ENCODE assay signal across 17 mouse cellular contexts in genomic region chr1:91420601-91421065, GRCm38 (mm10). TPM values are rescaled to one million over a fixed set of nuclear protein-coding genes. Genes with fewer than 3 reads are reported as not detected.
DNase-seq lines count a peak whose midpoint lies in the region; ATAC-seq lines count a peak whose summit lies in the region.
"Had no signal": no experiment of that assay in that cellular context is flagged by ENCODE, and none has a peak within 500 bp of the region (broad histone marks: within the 10 kb centered on the region; RNA-seq: fewer than 3 reads in every experiment).

No protein-coding gene starts in this region.

- H3K4me3 ChIP-seq in kidney, embryonic 15.5 days (replicated peaks) = no peak overlapping the region
- no peak overlapping the region for H3K4me3 ChIP-seq in midbrain, embryonic 10.5 days
- no peak overlapping the region for H3K4me3 ChIP-seq in midbrain, embryonic 15.5 days
- H3K4me3 ChIP-seq: embryonic facial prominence, embryonic 12.5 days; forebrain, embryonic 15.5 days; heart, embryonic 13.5 days; hindbrain, embryonic 15.5 days had no signal

- peaks cover 20% of the 10 kb centered on the region; the same call in 1 of the 2 replicates for H3K36me3 ChIP-seq in kidney, embryonic 15.5 days
- 0 out of 2 replicates have a peak, but pooled peaks cover 5% of the 10 kb centered on the region for H3K36me3 ChIP-seq in midbrain, embryonic 10.5 days
- 0 out of 2 replicates have a peak, but pooled peaks cover 5% of the 10 kb centered on the region for H3K36me3 ChIP-seq in midbrain, embryonic 15.5 days (replicated peaks)

- no peak overlapping the region for H3K9ac ChIP-seq in kidney, embryonic 15.5 days
- H3K9ac ChIP-seq in midbrain, embryonic 15.5 days = no peak overlapping the region
- H3K9ac ChIP-seq: embryonic facial prominence, embryonic 12.5 days; forebrain, embryonic 15.5 days; heart, embryonic 13.5 days; hindbrain, embryonic 15.5 days had no signal

- 92% methylated on average over 8 of the region's 8 CpGs for WGBS in kidney, embryonic 15.5 days
- 94% methylated on average over 8 of the region's 8 CpGs for WGBS in midbrain, embryonic 10.5 days
- WGBS in midbrain, embryonic 15.5 days = 85% methylated on average over 8 of the region's 8 CpGs

- no peak overlapping the region for H3K4me2 ChIP-seq in kidney, embryonic 15.5 days
- no peak overlapping the region for H3K4me2 ChIP-seq in midbrain, embryonic 15.5 days
- H3K4me2 ChIP-seq: embryonic facial prominence, embryonic 12.5 days; forebrain, embryonic 15.5 days; heart, embryonic 13.5 days; hindbrain, embryonic 15.5 days had no signal

- DNase-seq in adrenal gland, postnatal 36 days = peak; percentile 58 to 62
- no peak for DNase-seq in adrenal gland, postnatal 25 days
- peak; percentile 59 for DNase-seq in kidney, adult 9 months
- DNase-seq in midbrain, embryonic 10.5 days (ENCODE audit: low spot score) = no peak
- DNase-seq in left cerebral cortex, adult 9 months (ENCODE audit: low spot score in 2 of 2) = no peak
- DNase-seq: cerebellum, adult 11 months; cerebellum, adult 8-10 months; cerebellum, postnatal 14 days; gastrocnemius, postnatal 36 days; heart, adult 11 months; heart, postnatal 36 days had no signal

- H3K27me3 ChIP-seq in kidney, embryonic 15.5 days = no peaks in the 10 kb centered on the region
- no peaks in the 10 kb centered on the region for H3K27me3 ChIP-seq in midbrain, embryonic 10.5 days (ENCODE audit: low read depth, poor library complexity, severe bottlenecking)
- H3K27me3 ChIP-seq in midbrain, embryonic 15.5 days (replicated peaks) = no peaks in the 10 kb centered on the region
- H3K27me3 ChIP-seq: embryonic facial prominence, embryonic 12.5 days; forebrain, embryonic 15.5 days; heart, embryonic 13.5 days; hindbrain, embryonic 15.5 days had no signal

- no peaks in the 10 kb centered on the region for H3K4me1 ChIP-seq in kidney, embryonic 15.5 days
- peaks cover 17% of the 10 kb centered on the region for H3K4me1 ChIP-seq in midbrain, embryonic 10.5 days
- no peaks in the 10 kb centered on the region; the same call in 1 of the 2 replicates for H3K4me1 ChIP-seq in midbrain, embryonic 15.5 days
- H3K4me1 ChIP-seq: embryonic facial prominence, embryonic 12.5 days; forebrain, embryonic 15.5 days; hindbrain, embryonic 15.5 days had no signal

- no peak for ATAC-seq in kidney, embryonic 15.5 days (replicated peaks; ENCODE audit: low FRiP score)
- no peak for ATAC-seq in midbrain, embryonic 15.5 days (replicated peaks)
- ATAC-seq: forebrain, embryonic 15.5 days had no signal

- H3K9me3 ChIP-seq in kidney, embryonic 15.5 days (replicated peaks) = no peaks in the 10 kb centered on the region
- no peaks in the 10 kb centered on the region for H3K9me3 ChIP-seq in midbrain, embryonic 10.5 days (replicated peaks)
- H3K9me3 ChIP-seq in midbrain, embryonic 15.5 days = no peaks in the 10 kb centered on the region
- H3K9me3 ChIP-seq: embryonic facial prominence, embryonic 12.5 days; forebrain, embryonic 15.5 days; heart, embryonic 13.5 days; hindbrain, embryonic 15.5 days had no signal

- H3K27ac ChIP-seq in kidney, embryonic 15.5 days = no peak overlapping the region
- H3K27ac ChIP-seq in midbrain, embryonic 10.5 days (replicated peaks) = peak overlapping the region; percentile 52; the same call in 1 of the 2 replicates
- H3K27ac ChIP-seq in midbrain, embryonic 15.5 days = no peak overlapping the region
- H3K27ac ChIP-seq: embryonic facial prominence, embryonic 12.5 days; forebrain, embryonic 15.5 days; heart, embryonic 13.5 days; hindbrain, embryonic 15.5 days had no signal

RNA-seq across cellular contexts. Expression of gene Hes6, which starts 6.8 kb away (rescaled TPM):
- 100 to 1,000 TPM; 274 to 679 TPM for total RNA-seq in adrenal gland, postnatal 36 days (2021)
- total RNA-seq in adrenal gland, postnatal 25 days (2021) = 160 and 211 TPM in 2 replicates
- polyA plus RNA-seq in kidney, embryonic 15.5 days (2015; fragmentation: Nextera tagmentation; extraction: Ambion mirVana) = 67.4 and 70.0 TPM in 2 replicates
- 213 and 329 TPM in 2 replicates for polyA plus RNA-seq in midbrain, embryonic 10.5 days (2016; fragmentation: Nextera tagmentation; extraction: Ambion mirVana)
- 192 and 212 TPM in 2 replicates for polyA plus RNA-seq in midbrain, embryonic 15.5 days (2015; fragmentation: Nextera tagmentation; extraction: Ambion mirVana)

RNA-seq across cellular contexts. Expression of gene Ilkap, which starts 22.0 kb away (rescaled TPM):
- total RNA-seq in adrenal gland, postnatal 36 days (2021) = 100 to 1,000 TPM in 1 of 2 experiments, 10 to 100 TPM in 1; 97.0 to 132 TPM
- total RNA-seq in adrenal gland, postnatal 25 days (2021) = 108 and 115 TPM in 2 replicates
- 132 and 141 TPM in 2 replicates for polyA plus RNA-seq in kidney, embryonic 15.5 days (2015; fragmentation: Nextera tagmentation; extraction: Ambion mirVana)
- 173 and 177 TPM in 2 replicates for polyA plus RNA-seq in midbrain, embryonic 10.5 days (2016; fragmentation: Nextera tagmentation; extraction: Ambion mirVana)
- polyA plus RNA-seq in midbrain, embryonic 15.5 days (2015; fragmentation: Nextera tagmentation; extraction: Ambion mirVana) = 150 and 152 TPM in 2 replicates

RNA-seq across cellular contexts. Expression of gene Per2, which starts 38.5 kb away (rescaled TPM):
- total RNA-seq in adrenal gland, postnatal 36 days (2021) = 10 to 100 TPM; 37.1 to 84.7 TPM
- total RNA-seq in adrenal gland, postnatal 25 days (2021) = 37.4 and 37.5 TPM in 2 replicates
- polyA plus RNA-seq in kidney, embryonic 15.5 days (2015; fragmentation: Nextera tagmentation; extraction: Ambion mirVana) = 2.9 and 3.6 TPM in 2 replicates
- polyA plus RNA-seq in midbrain, embryonic 10.5 days (2016; fragmentation: Nextera tagmentation; extraction: Ambion mirVana) = 2.5 and 4.0 TPM in 2 replicates
- 5.1 and 5.3 TPM in 2 replicates for polyA plus RNA-seq in midbrain, embryonic 15.5 days (2015; fragmentation: Nextera tagmentation; extraction: Ambion mirVana)

RNA-seq across cellular contexts. Expression of gene Erfe, which starts 54.4 kb away (rescaled TPM):
- 10 to 100 TPM in 1 of 2 experiments, 1 to 10 TPM in 1; 3.8 to 42.2 TPM for total RNA-seq in adrenal gland, postnatal 36 days (2021)
- 2.7 and 5.9 TPM in 2 replicates for total RNA-seq in adrenal gland, postnatal 25 days (2021)
- polyA plus RNA-seq in kidney, embryonic 15.5 days (2015; fragmentation: Nextera tagmentation; extraction: Ambion mirVana) = 1.9 and 2.0 TPM in 2 replicates
- 0.42 and 1.2 TPM in 2 replicates for polyA plus RNA-seq in midbrain, embryonic 10.5 days (2016; fragmentation: Nextera tagmentation; extraction: Ambion mirVana)
- polyA plus RNA-seq in midbrain, embryonic 15.5 days (2015; fragmentation: Nextera tagmentation; extraction: Ambion mirVana) = 0.27 and 0.56 TPM in 2 replicates
- total RNA-seq: heart, postnatal 36 days had no signal

Comparison
In these comparisons a context has a peak if more than half of its experiments do, and no peak if none do; other contexts are left out.
1. DNase-seq: peak in adrenal gland, postnatal 36 days (2 of 2) and kidney, adult 9 months (single experiment); none in adrenal gland, postnatal 25 days (single experiment), midbrain, embryonic 10.5 days (single experiment) and left cerebral cortex, adult 9 months (0 of 2).